Mouse (Mus musculus) heart, adult 2 months (tissue): ENCODE measurements around the gene Fam149b.

Source experiments
- CTCF ChIP-seq: fragments of 200-600 bp; IDR thresholded peaks from 2 replicates; pipeline ENCODE4 v1.8.1; 2022; ENCODE audit warnings: antibody characterized with exemption, mild to moderate bottlenecking, moderate library complexity
- EP300 ChIP-seq: fragments of 200-500 bp; IDR thresholded peaks from 2 replicates; pipeline ENCODE4 v1.6.1; 2011; ENCODE audit warnings: low read depth, low read length, control low read depth; ENCODE audit not compliant: insufficient read depth
- POLR2A ChIP-seq: fragments of 200-500 bp; IDR thresholded peaks from 2 replicates; pipeline ENCODE4 v1.6.1; 2011; ENCODE audit warnings: mild to moderate bottlenecking, low read depth, low read length, control low read depth; ENCODE audit not compliant: insufficient read depth

GRCm38 (mm10) chr14:20345885-20346284, 2.1 kb upstream of the Fam149b start:
- no peak for TF ChIP-seq POLR2A
- TF ChIP-seq CTCF: no peak
- TF ChIP-seq EP300: no peak
